Mouse (Mus musculus): ENCODE data around the gene Tecpr2. TPM values are rescaled to one million over a fixed set of nuclear protein-coding genes. Genes with fewer than 3 reads are reported as not detected.

Gene Tecpr2
- polyA plus RNA-seq, 1 experiment from 2014 or later = 3.3 TPM

GRCm38 (mm10) chr12:110871247-110871646 is 17.8 kb upstream of the Tecpr2 start:
- Histone ChIP-seq H3K4me1 (no peaks in the 10 kb centered on the region), H3K4me3 (replicated peaks) (no peak overlapping the region), H3K36me3 (peaks cover 33% of the 10 kb centered on the region), H3K9ac (no peak overlapping the region), H3K27ac (no peak overlapping the region), H3K9me3 (no peaks in the 10 kb centered on the region), H3K27me3 (replicated peaks) (no peaks in the 10 kb centered on the region), H3K4me2 (no peak overlapping the region)
- WGBS = 72% methylated on average over 5 of the region's 5 CpGs
- ATAC-seq (ENCODE audit: insufficient read depth, low FRiP score, low read depth) = no peak

GRCm38 (mm10) chr12:110875351-110875750 is 13.7 kb upstream of the Tecpr2 start:
- no peak overlapping the region for H3K4me3 ChIP-seq (replicated peaks)
- no peak overlapping the region for H3K4me2 ChIP-seq
- no peak for ATAC-seq (ENCODE audit: insufficient read depth, low FRiP score, low read depth)
- no peaks in the 10 kb centered on the region for H3K9me3 ChIP-seq
- peaks cover 43% of the 10 kb centered on the region for H3K36me3 ChIP-seq
- H3K27me3 ChIP-seq (replicated peaks) = no peaks in the 10 kb centered on the region
- WGBS = 85% methylated on average over 2 of the region's 2 CpGs
- H3K27ac ChIP-seq = no peak overlapping the region
- no peak overlapping the region for H3K9ac ChIP-seq
- H3K4me1 ChIP-seq = no peaks in the 10 kb centered on the region

GRCm38 (mm10) chr12:110882291-110882690 is 6.8 kb upstream of the Tecpr2 start:
- H3K27me3 ChIP-seq (replicated peaks) = no peaks in the 10 kb centered on the region

GRCm38 (mm10) chr12:110885251-110885650 is 3.8 kb upstream of the Tecpr2 start:
- peaks cover 8% of the 10 kb centered on the region for H3K36me3 ChIP-seq
- no peak overlapping the region for H3K4me3 ChIP-seq (replicated peaks)
- H3K4me1 ChIP-seq = peaks cover 16% of the 10 kb centered on the region
- H3K27me3 ChIP-seq (replicated peaks) = no peaks in the 10 kb centered on the region
- H3K9ac ChIP-seq = no peak overlapping the region
- WGBS = 85% methylated on average over 2 of the region's 2 CpGs
- ATAC-seq (ENCODE audit: insufficient read depth, low FRiP score, low read depth) = no peak
- no peaks in the 10 kb centered on the region for H3K9me3 ChIP-seq
- no peak overlapping the region for H3K27ac ChIP-seq
- H3K4me2 ChIP-seq = no peak overlapping the region

More at GRCm38 (mm10) chr12:110882291-110882690, 6.8 kb upstream of the Tecpr2 start:
- H3K4me1 ChIP-seq = no peaks in the 10 kb centered on the region
- peaks cover 25% of the 10 kb centered on the region for H3K36me3 ChIP-seq
- WGBS = 80% methylated on average over 7 of the region's 7 CpGs
- no peak overlapping the region for H3K9ac ChIP-seq
- no peak for ATAC-seq (ENCODE audit: insufficient read depth, low FRiP score, low read depth)
- H3K9me3 ChIP-seq = no peaks in the 10 kb centered on the region
- H3K27ac ChIP-seq = no peak overlapping the region
- H3K4me3 ChIP-seq (replicated peaks) = no peak overlapping the region
- no peak overlapping the region for H3K4me2 ChIP-seq

- no peaks in the 10 kb centered on the region for H3K9me3 ChIP-seq
- 38% methylated on average over 12 of the region's 12 CpGs for WGBS
- H3K27ac ChIP-seq = no peak overlapping the region
- H3K36me3 ChIP-seq = no peaks in the 10 kb centered on the region
- H3K27me3 ChIP-seq (replicated peaks) = no peaks in the 10 kb centered on the region
- peaks cover 21% of the 10 kb centered on the region for H3K4me1 ChIP-seq
- no peak for ATAC-seq (ENCODE audit: insufficient read depth, low FRiP score, low read depth)
- peak overlapping the region; percentile 51 for H3K9ac ChIP-seq
- peak overlapping the region; percentile 88 for H3K4me2 ChIP-seq
- peak overlapping the region; percentile 86 for H3K4me3 ChIP-seq (replicated peaks)
These were observed 958 bp upstream of the Tecpr2 start for GRCm38 (mm10) chr12:110888106-110888505.

- WGBS = under 1% methylated on average over 25 of the region's 25 CpGs
- peak overlapping the region; percentile 51 for H3K9ac ChIP-seq
- H3K27me3 ChIP-seq (replicated peaks) = no peaks in the 10 kb centered on the region
- H3K4me2 ChIP-seq = peak overlapping the region; percentile 88
- no peaks in the 10 kb centered on the region for H3K36me3 ChIP-seq
- no peak overlapping the region for H3K27ac ChIP-seq
- no peaks in the 10 kb centered on the region for H3K9me3 ChIP-seq
- H3K4me3 ChIP-seq (replicated peaks) = peak overlapping the region; percentile 86
- no peak; the same call in 1 of the 2 replicates for ATAC-seq (ENCODE audit: insufficient read depth, low FRiP score, low read depth)
- peaks cover 21% of the 10 kb centered on the region for H3K4me1 ChIP-seq
These were observed 458 bp upstream of the Tecpr2 start for GRCm38 (mm10) chr12:110888606-110889005.

- Histone ChIP-seq H3K4me3 (replicated peaks) (no peak overlapping the region), H3K36me3 (no peaks in the 10 kb centered on the region)
- no peak for ATAC-seq (ENCODE audit: insufficient read depth, low FRiP score, low read depth)
These were observed 2.8 kb downstream of the Tecpr2 start for GRCm38 (mm10) chr12:110891887-110892286.

GRCm38 (mm10) chr12:110902106-110902505 is 13.0 kb downstream of the Tecpr2 start:
- no peaks in the 10 kb centered on the region for H3K4me1 ChIP-seq
- H3K4me3 ChIP-seq (replicated peaks) = no peak overlapping the region
- no peak overlapping the region for H3K27ac ChIP-seq
- no peaks in the 10 kb centered on the region for H3K36me3 ChIP-seq
- no peak overlapping the region for H3K4me2 ChIP-seq
- ATAC-seq (ENCODE audit: insufficient read depth, low FRiP score, low read depth) = no peak
- no peak overlapping the region for H3K9ac ChIP-seq
- 84% methylated on average over 4 of the region's 4 CpGs for WGBS
- H3K27me3 ChIP-seq (replicated peaks) = no peaks in the 10 kb centered on the region
- no peaks in the 10 kb centered on the region for H3K9me3 ChIP-seq

More at GRCm38 (mm10) chr12:110891887-110892286, 2.8 kb downstream of the Tecpr2 start:
- no peak overlapping the region for H3K9ac ChIP-seq
- no peaks in the 10 kb centered on the region for H3K27me3 ChIP-seq (replicated peaks)
- no peak overlapping the region for H3K4me2 ChIP-seq
- H3K27ac ChIP-seq = no peak overlapping the region
- 88% methylated on average over 1 of the region's 1 CpGs for WGBS
- peaks cover 21% of the 10 kb centered on the region for H3K4me1 ChIP-seq
- no peaks in the 10 kb centered on the region for H3K9me3 ChIP-seq

GRCm38 (mm10) chr12:110903536-110903935 is 14.5 kb downstream of the Tecpr2 start:
- H3K27ac ChIP-seq = no peak overlapping the region
- WGBS = 90% methylated on average over 2 of the region's 2 CpGs

GRCm38 (mm10) chr12:110907845-110908244 is 18.8 kb downstream of the Tecpr2 start:
- Histone ChIP-seq H3K9me3 (no peaks in the 10 kb centered on the region), H3K4me2 (no peak overlapping the region), H3K4me3 (replicated peaks) (no peak overlapping the region), H3K36me3 (no peaks in the 10 kb centered on the region), H3K27me3 (replicated peaks) (no peaks in the 10 kb centered on the region), H3K9ac (no peak overlapping the region), H3K27ac (no peak overlapping the region), H3K4me1 (no peaks in the 10 kb centered on the region)
- no peak for ATAC-seq (ENCODE audit: insufficient read depth, low FRiP score, low read depth)
- WGBS = 68% methylated on average over 3 of the region's 3 CpGs

More at GRCm38 (mm10) chr12:110903536-110903935, 14.5 kb downstream of the Tecpr2 start:
- Histone ChIP-seq H3K27me3 (replicated peaks) (no peaks in the 10 kb centered on the region), H3K9ac (no peak overlapping the region), H3K9me3 (no peaks in the 10 kb centered on the region), H3K36me3 (no peaks in the 10 kb centered on the region), H3K4me2 (no peak overlapping the region), H3K4me3 (replicated peaks) (no peak overlapping the region), H3K4me1 (no peaks in the 10 kb centered on the region)
- ATAC-seq (ENCODE audit: insufficient read depth, low FRiP score, low read depth) = no peak

- Histone ChIP-seq H3K4me1 (no peaks in the 10 kb centered on the region), H3K4me2 (no peak overlapping the region), H3K27me3 (replicated peaks) (no peaks in the 10 kb centered on the region), H3K27ac (no peak overlapping the region), H3K4me3 (replicated peaks) (no peak overlapping the region), H3K36me3 (no peaks in the 10 kb centered on the region), H3K9ac (no peak overlapping the region), H3K9me3 (no peaks in the 10 kb centered on the region)
- ATAC-seq (ENCODE audit: insufficient read depth, low FRiP score, low read depth) = no peak
- WGBS = 98% methylated on average over 2 of the region's 2 CpGs
These were observed 20.9 kb downstream of the Tecpr2 start for GRCm38 (mm10) chr12:110909962-110910361.

GRCm38 (mm10) chr12:110915761-110916160 is 26.7 kb downstream of the Tecpr2 start:
- WGBS = 72% methylated on average over 9 of the region's 9 CpGs
- H3K4me3 ChIP-seq (replicated peaks) = no peak overlapping the region
- no peak overlapping the region for H3K9ac ChIP-seq
- H3K36me3 ChIP-seq = peaks cover 6% of the 10 kb centered on the region; the same call in 1 of the 2 replicates
- H3K27ac ChIP-seq = no peak overlapping the region
- no peaks in the 10 kb centered on the region for H3K27me3 ChIP-seq (replicated peaks)
- H3K9me3 ChIP-seq = no peaks in the 10 kb centered on the region
- ATAC-seq (ENCODE audit: insufficient read depth, low FRiP score, low read depth) = no peak
- no peak overlapping the region for H3K4me2 ChIP-seq
- H3K4me1 ChIP-seq = no peaks in the 10 kb centered on the region

GRCm38 (mm10) chr12:110920254-110920653 is 31.2 kb downstream of the Tecpr2 start:
- Histone ChIP-seq H3K27ac (no peak overlapping the region), H3K4me3 (replicated peaks) (no peak overlapping the region), H3K9ac (no peak overlapping the region), H3K4me2 (no peak overlapping the region), H3K36me3 (peaks cover 10% of the 10 kb centered on the region; the same call in 1 of the 2 replicates), H3K27me3 (replicated peaks) (no peaks in the 10 kb centered on the region), H3K9me3 (no peaks in the 10 kb centered on the region), H3K4me1 (no peaks in the 10 kb centered on the region)
- 90% methylated on average over 4 of the region's 4 CpGs for WGBS
- no peak for ATAC-seq (ENCODE audit: insufficient read depth, low FRiP score, low read depth)

Measured in stomach, embryonic 15.5 days (tissue).